Mouse (Mus musculus): ENCODE results near the gene Med13l. TPM values are rescaled to one million over a fixed set of nuclear protein-coding genes. Genes with fewer than 3 reads are reported as not detected.

Gene Med13l
- polyA plus RNA-seq, 1 experiment from 2014 or later = 10.4 TPM

- WGBS = 71% methylated on average over 9 of the region's 9 CpGs
- Histone ChIP-seq H3K27ac (ENCODE audit: low read length) (no peak overlapping the region), H3K4me1 (ENCODE audit: control insufficient read depth, insufficient read depth, low read length) (no peaks in the 10 kb centered on the region), H3K4me2 (ENCODE audit: low read depth, low read length) (no peak overlapping the region), H3K9ac (ENCODE audit: low read length) (no peak overlapping the region), H3K36me3 (ENCODE audit: control insufficient read depth, insufficient read depth, low read length) (peaks cover 28% of the 10 kb centered on the region), H3K4me3 (replicated peaks; ENCODE audit: low read length) (no peak overlapping the region), H3K27me3 (ENCODE audit: control insufficient read depth, insufficient read depth, low read length) (no peaks in the 10 kb centered on the region), H3K9me3 (replicated peaks; ENCODE audit: control insufficient read depth, low read length) (no peaks in the 10 kb centered on the region)
- no peak for ATAC-seq (ENCODE audit: insufficient read depth, low FRiP score)
These were observed 174.0 kb downstream of the Med13l start for GRCm38 (mm10) chr5:118734455-118734854.

GRCm38 (mm10) chr5:118735738-118736137 lies 175.3 kb downstream of the Med13l start:
- Histone ChIP-seq H3K9me3 (replicated peaks; ENCODE audit: control insufficient read depth, low read length) (peaks cover 6% of the 10 kb centered on the region; the same call in 1 of the 2 replicates), H3K4me2 (ENCODE audit: low read depth, low read length) (no peak overlapping the region), H3K4me1 (ENCODE audit: control insufficient read depth, insufficient read depth, low read length) (no peaks in the 10 kb centered on the region), H3K9ac (ENCODE audit: low read length) (no peak overlapping the region), H3K27ac (ENCODE audit: low read length) (no peak overlapping the region), H3K27me3 (ENCODE audit: control insufficient read depth, insufficient read depth, low read length) (no peaks in the 10 kb centered on the region), H3K4me3 (replicated peaks; ENCODE audit: low read length) (no peak overlapping the region), H3K36me3 (ENCODE audit: control insufficient read depth, insufficient read depth, low read length) (peaks cover 31% of the 10 kb centered on the region)
- no peak for ATAC-seq (ENCODE audit: insufficient read depth, low FRiP score)
- 93% methylated on average over 8 of the region's 8 CpGs for WGBS

GRCm38 (mm10) chr5:118737548-118737947 lies 177.1 kb downstream of the Med13l start:
- Histone ChIP-seq H3K4me1 (ENCODE audit: control insufficient read depth, insufficient read depth, low read length) (no peaks in the 10 kb centered on the region), H3K9ac (ENCODE audit: low read length) (no peak overlapping the region), H3K4me3 (replicated peaks; ENCODE audit: low read length) (no peak overlapping the region), H3K9me3 (replicated peaks; ENCODE audit: control insufficient read depth, low read length) (peaks cover 6% of the 10 kb centered on the region; the same call in 1 of the 2 replicates), H3K36me3 (ENCODE audit: control insufficient read depth, insufficient read depth, low read length) (peaks cover 31% of the 10 kb centered on the region), H3K4me2 (ENCODE audit: low read depth, low read length) (no peak overlapping the region), H3K27ac (ENCODE audit: low read length) (no peak overlapping the region), H3K27me3 (ENCODE audit: control insufficient read depth, insufficient read depth, low read length) (no peaks in the 10 kb centered on the region)
- 16% methylated on average over 1 of the region's 1 CpGs for WGBS
- peak; percentile 33; the same call in 1 of the 2 replicates for ATAC-seq (ENCODE audit: insufficient read depth, low FRiP score)

GRCm38 (mm10) chr5:118743067-118743466 lies 182.6 kb downstream of the Med13l start:
- H3K27me3 ChIP-seq (ENCODE audit: control insufficient read depth, insufficient read depth, low read length) = no peaks in the 10 kb centered on the region
- no peak overlapping the region for H3K9ac ChIP-seq (ENCODE audit: low read length)
- H3K4me1 ChIP-seq (ENCODE audit: control insufficient read depth, insufficient read depth, low read length) = no peaks in the 10 kb centered on the region
- 81% methylated on average over 2 of the region's 2 CpGs for WGBS
- H3K36me3 ChIP-seq (ENCODE audit: control insufficient read depth, insufficient read depth, low read length) = peaks cover 15% of the 10 kb centered on the region
- H3K4me3 ChIP-seq (replicated peaks; ENCODE audit: low read length) = no peak overlapping the region
- H3K27ac ChIP-seq (ENCODE audit: low read length) = no peak overlapping the region
- no peak overlapping the region for H3K4me2 ChIP-seq (ENCODE audit: low read depth, low read length)
- ATAC-seq (ENCODE audit: insufficient read depth, low FRiP score) = no peak
- peaks cover 6% of the 10 kb centered on the region; the same call in 1 of the 2 replicates for H3K9me3 ChIP-seq (replicated peaks; ENCODE audit: control insufficient read depth, low read length)

DNA sequence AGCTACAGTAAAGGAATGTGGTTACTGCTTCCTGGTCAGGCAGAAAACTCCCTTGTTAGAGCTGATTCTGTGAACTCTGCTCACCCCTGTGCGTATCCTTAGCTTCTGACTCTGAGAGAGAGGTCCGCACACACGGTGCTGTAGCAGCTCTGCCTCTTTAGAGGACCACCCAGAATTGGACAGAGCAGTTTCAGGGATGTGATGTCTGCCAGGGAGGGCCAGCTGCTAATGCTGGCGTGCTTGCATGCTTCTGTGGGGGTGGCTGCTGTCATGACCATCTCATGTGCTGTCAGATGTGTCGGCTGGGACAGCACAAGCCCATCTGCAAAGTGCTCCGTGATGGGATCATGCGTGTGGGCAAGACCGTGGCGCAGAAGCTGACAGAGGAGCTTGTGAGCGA lies 186.5 kb downstream of the Med13l start:
- Histone ChIP-seq H3K4me1 (ENCODE audit: control insufficient read depth, insufficient read depth, low read length) (no peaks in the 10 kb centered on the region), H3K4me2 (ENCODE audit: low read depth, low read length) (no peak overlapping the region), H3K9me3 (replicated peaks; ENCODE audit: control insufficient read depth, low read length) (no peaks in the 10 kb centered on the region), H3K36me3 (ENCODE audit: control insufficient read depth, insufficient read depth, low read length) (peaks cover 24% of the 10 kb centered on the region), H3K27ac (ENCODE audit: low read length) (no peak overlapping the region), H3K4me3 (replicated peaks; ENCODE audit: low read length) (no peak overlapping the region), H3K27me3 (ENCODE audit: control insufficient read depth, insufficient read depth, low read length) (no peaks in the 10 kb centered on the region), H3K9ac (ENCODE audit: low read length) (no peak overlapping the region)
- 75% methylated on average over 10 of the region's 10 CpGs for WGBS
- no peak for ATAC-seq (ENCODE audit: insufficient read depth, low FRiP score)

GRCm38 (mm10) chr5:118751446-118752179 lies 191.1 kb downstream of the Med13l start:
- Histone ChIP-seq H3K4me1 (ENCODE audit: control insufficient read depth, insufficient read depth, low read length) (no peaks in the 10 kb centered on the region), H3K9me3 (replicated peaks; ENCODE audit: control insufficient read depth, low read length) (no peaks in the 10 kb centered on the region), H3K9ac (ENCODE audit: low read length) (no peak overlapping the region), H3K4me2 (ENCODE audit: low read depth, low read length) (no peak overlapping the region), H3K4me3 (replicated peaks; ENCODE audit: low read length) (no peak overlapping the region), H3K27ac (ENCODE audit: low read length) (no peak overlapping the region), H3K27me3 (ENCODE audit: control insufficient read depth, insufficient read depth, low read length) (no peaks in the 10 kb centered on the region), H3K36me3 (ENCODE audit: control insufficient read depth, insufficient read depth, low read length) (peaks cover 36% of the 10 kb centered on the region)
- WGBS = 77% methylated on average over 13 of the region's 13 CpGs
- no peak for ATAC-seq (ENCODE audit: insufficient read depth, low FRiP score)

DNA sequence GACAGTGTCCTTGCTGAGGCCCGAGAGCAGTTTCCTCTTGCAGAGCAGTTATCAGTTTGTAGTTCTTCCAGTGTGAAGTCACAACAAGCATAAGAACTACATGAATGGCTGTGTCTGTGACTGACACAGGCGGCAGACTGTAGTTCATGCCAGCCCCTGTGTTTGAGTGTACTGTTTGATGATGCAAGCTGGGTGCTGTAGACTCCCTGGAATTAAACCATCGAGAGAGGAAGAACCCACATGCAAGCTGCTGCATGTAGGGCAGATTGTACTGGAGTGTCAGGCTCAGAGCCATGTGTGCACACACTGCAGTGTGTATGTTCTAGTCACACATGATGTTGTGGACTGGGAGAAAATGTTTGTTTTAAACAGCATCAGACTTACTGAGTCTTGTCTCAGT lies 192.4 kb downstream of the Med13l start:
- WGBS = 82% methylated on average over 3 of the region's 3 CpGs
- no peak overlapping the region for H3K9ac ChIP-seq (ENCODE audit: low read length)
- H3K27ac ChIP-seq (ENCODE audit: low read length) = no peak overlapping the region
- H3K9me3 ChIP-seq (replicated peaks; ENCODE audit: control insufficient read depth, low read length) = no peaks in the 10 kb centered on the region
- no peak overlapping the region for H3K4me2 ChIP-seq (ENCODE audit: low read depth, low read length)
- ATAC-seq (ENCODE audit: insufficient read depth, low FRiP score) = no peak
- H3K27me3 ChIP-seq (ENCODE audit: control insufficient read depth, insufficient read depth, low read length) = no peaks in the 10 kb centered on the region
- no peak overlapping the region for H3K4me3 ChIP-seq (replicated peaks; ENCODE audit: low read length)
- H3K36me3 ChIP-seq (ENCODE audit: control insufficient read depth, insufficient read depth, low read length) = peaks cover 45% of the 10 kb centered on the region
- no peaks in the 10 kb centered on the region for H3K4me1 ChIP-seq (ENCODE audit: control insufficient read depth, insufficient read depth, low read length)

GRCm38 (mm10) chr5:118753471-118754044 lies 193.1 kb downstream of the Med13l start:
- no peak for ATAC-seq (ENCODE audit: insufficient read depth, low FRiP score)
- Histone ChIP-seq H3K4me3 (replicated peaks; ENCODE audit: low read length) (no peak overlapping the region), H3K27me3 (ENCODE audit: control insufficient read depth, insufficient read depth, low read length) (no peaks in the 10 kb centered on the region), H3K27ac (ENCODE audit: low read length) (no peak overlapping the region), H3K9ac (ENCODE audit: low read length) (no peak overlapping the region), H3K4me2 (ENCODE audit: low read depth, low read length) (no peak overlapping the region), H3K4me1 (ENCODE audit: control insufficient read depth, insufficient read depth, low read length) (no peaks in the 10 kb centered on the region), H3K36me3 (ENCODE audit: control insufficient read depth, insufficient read depth, low read length) (peaks cover 43% of the 10 kb centered on the region), H3K9me3 (replicated peaks; ENCODE audit: control insufficient read depth, low read length) (no peaks in the 10 kb centered on the region)
- 81% methylated on average over 10 of the region's 10 CpGs for WGBS

DNA sequence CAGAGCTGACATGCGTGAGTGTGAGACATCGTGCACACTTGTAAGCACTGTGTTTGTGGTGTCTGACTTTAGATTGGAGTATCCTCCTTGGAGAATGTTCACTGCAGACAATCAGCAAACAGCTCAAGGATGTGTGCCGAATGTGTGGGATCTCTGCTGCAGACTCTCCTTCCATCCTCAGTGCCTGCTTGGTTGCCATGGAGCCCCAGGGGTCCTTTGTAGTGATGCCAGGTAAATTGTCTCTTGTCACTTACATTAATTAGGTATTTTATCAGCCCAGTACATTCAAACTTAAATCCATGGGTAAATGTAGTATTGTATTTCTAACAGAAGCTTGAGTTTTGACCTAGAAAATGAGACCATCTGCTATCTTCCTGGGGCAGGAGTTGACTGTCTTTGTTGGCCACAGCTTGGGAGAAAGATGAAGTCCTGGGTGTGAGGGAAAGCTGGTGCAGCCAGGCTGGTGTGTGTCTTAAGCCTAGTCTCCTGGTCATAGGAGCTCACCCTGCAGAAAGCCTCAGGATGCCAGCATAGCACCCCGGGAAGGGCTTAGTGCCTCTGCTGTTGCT lies 193.8 kb downstream of the Med13l start:
- ATAC-seq (ENCODE audit: insufficient read depth, low FRiP score) = no peak
- 85% methylated on average over 4 of the region's 4 CpGs for WGBS
- Histone ChIP-seq H3K36me3 (ENCODE audit: control insufficient read depth, insufficient read depth, low read length) (peaks cover 36% of the 10 kb centered on the region), H3K4me1 (ENCODE audit: control insufficient read depth, insufficient read depth, low read length) (no peaks in the 10 kb centered on the region), H3K4me3 (replicated peaks; ENCODE audit: low read length) (no peak overlapping the region), H3K4me2 (ENCODE audit: low read depth, low read length) (no peak overlapping the region), H3K9me3 (replicated peaks; ENCODE audit: control insufficient read depth, low read length) (no peaks in the 10 kb centered on the region), H3K9ac (ENCODE audit: low read length) (no peak overlapping the region), H3K27ac (ENCODE audit: low read length) (no peak overlapping the region), H3K27me3 (ENCODE audit: control insufficient read depth, insufficient read depth, low read length) (no peaks in the 10 kb centered on the region)
